Mouse (Mus musculus) spleen, adult 2 months (tissue): ENCODE measurements around the gene Cobll1. TPM values are rescaled to one million over a fixed set of nuclear protein-coding genes. Genes with fewer than 3 reads are reported as not detected.

Source experiments
- DNase-seq, 2 experiments: peaks; one replicate each; pipeline versions ENCODE4 v3.0.0 to v3.0.0-alpha.2; 2012 to 2021; ENCODE audit warnings: low spot score in 2 of 2, low read depth in 1 of 2
- H3K27ac ChIP-seq: fragments of 200-500 bp; 2 replicates; pipeline ENCODE4 v1.5.1; 2012; ENCODE audit warnings: low read length, inconsistent platforms; ENCODE audit not compliant: insufficient read depth
- H3K27me3 ChIP-seq: fragments of 200-500 bp; 2 replicates; pipeline ENCODE4 v1.6.1; 2012; ENCODE audit warnings: mild to moderate bottlenecking, moderate library complexity, low read length, inconsistent platforms; ENCODE audit not compliant: control insufficient read depth, insufficient read depth
- H3K36me3 ChIP-seq: fragments of 200-500 bp; 2 replicates; pipeline ENCODE4 v1.6.1; 2012; ENCODE audit warnings: mild to moderate bottlenecking, low read length, inconsistent platforms; ENCODE audit not compliant: control insufficient read depth, insufficient read depth
- H3K4me1 ChIP-seq: fragments of 200-500 bp; 2 replicates; pipeline ENCODE4 v1.6.1; 2011; ENCODE audit warnings: inconsistent platforms; ENCODE audit not compliant: control insufficient read depth, insufficient read depth, insufficient read length
- H3K4me3 ChIP-seq: fragments of 200-500 bp; 2 replicates; pipeline ENCODE4 v1.5.1; 2011; ENCODE audit warnings: mild to moderate bottlenecking, inconsistent platforms; ENCODE audit not compliant: insufficient read depth, insufficient read length; ENCODE audit errors: extremely low read depth
- CTCF ChIP-seq: fragments of 200-500 bp; IDR thresholded peaks from 2 replicates; pipeline ENCODE4 v1.5.1; 2011; ENCODE audit warnings: mild to moderate bottlenecking, inconsistent platforms; ENCODE audit not compliant: insufficient read depth, insufficient read length, insufficient replicate concordance; ENCODE audit errors: extremely low read depth
- POLR2A ChIP-seq: fragments of 200-500 bp; IDR thresholded peaks from 2 replicates; pipeline ENCODE4 v1.6.1; 2011; ENCODE audit warnings: low read depth, low read length, inconsistent platforms
- WGBS: fragments of 180-500 bp; shearing (Covaris S2); methylation state at CpG from one replicate; pipeline ENCODE4 v1.1.7; 2018; 5-methylcytosine and 5-hydroxymethylcytosine counted together
- polyA plus RNA-seq: library from polyadenylated mRNA; depleted of rRNA; stranded (reverse); fragments of >200 nt; gene quantifications from 2 replicates; pipeline ENCODE4 v1.2.3, GENCODE M21; 2012

Gene Cobll1
- polyA plus RNA-seq, 1 experiment = 5.4 TPM

DNA sequence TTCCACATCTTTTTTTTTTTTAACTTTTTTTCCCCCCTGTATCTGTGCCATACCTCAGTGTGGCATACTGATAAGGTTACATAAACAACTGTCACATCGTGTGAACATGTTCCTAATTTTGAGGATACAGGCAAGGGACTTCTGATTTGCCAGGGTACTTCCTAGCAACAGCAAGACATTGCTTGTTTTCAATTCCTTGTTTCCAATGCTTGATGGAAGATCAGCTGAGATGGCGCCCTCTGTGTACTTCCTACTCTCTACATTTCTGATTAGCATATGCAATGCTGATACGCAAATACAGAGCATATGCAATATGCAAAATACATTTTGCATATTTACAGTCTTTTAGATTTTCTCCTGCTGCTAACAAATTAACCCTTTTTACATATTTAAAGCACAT, 152.0 kb downstream of the Cobll1 start:
- Histone ChIP-seq H3K27me3 (no peaks in the 10 kb centered on the region), H3K27ac (no peak overlapping the region), H3K36me3 (peaks cover 2% of the 10 kb centered on the region; the same call in 1 of the 2 replicates), H3K4me1 (no peaks in the 10 kb centered on the region), H3K4me3 (no peak overlapping the region)
- TF ChIP-seq POLR2A (no peak), CTCF (no peak)
- DNase-seq = no peak
- WGBS = 88% methylated on average over 3 of the region's 3 CpGs

DNA sequence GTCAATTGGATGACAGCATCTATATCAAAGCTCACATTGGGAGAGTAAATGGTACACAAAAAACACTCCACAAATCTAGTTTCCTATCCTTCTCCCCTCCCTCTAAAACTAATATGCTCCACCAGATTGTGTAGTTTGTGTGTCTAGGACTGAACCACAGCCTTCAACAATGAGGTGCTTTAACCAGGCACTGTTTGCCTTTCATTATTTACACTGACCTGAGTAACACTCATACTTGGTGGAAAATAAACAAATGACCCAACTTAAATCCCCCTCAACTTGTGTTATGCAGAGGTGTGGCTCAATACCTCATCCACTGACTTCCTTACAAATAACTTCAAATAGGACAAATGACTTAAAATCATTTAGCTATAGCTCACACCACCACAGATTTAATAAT, 155.8 kb downstream of the Cobll1 start:
- no peak overlapping the region for H3K4me3 ChIP-seq
- H3K4me1 ChIP-seq = no peaks in the 10 kb centered on the region

DNA sequence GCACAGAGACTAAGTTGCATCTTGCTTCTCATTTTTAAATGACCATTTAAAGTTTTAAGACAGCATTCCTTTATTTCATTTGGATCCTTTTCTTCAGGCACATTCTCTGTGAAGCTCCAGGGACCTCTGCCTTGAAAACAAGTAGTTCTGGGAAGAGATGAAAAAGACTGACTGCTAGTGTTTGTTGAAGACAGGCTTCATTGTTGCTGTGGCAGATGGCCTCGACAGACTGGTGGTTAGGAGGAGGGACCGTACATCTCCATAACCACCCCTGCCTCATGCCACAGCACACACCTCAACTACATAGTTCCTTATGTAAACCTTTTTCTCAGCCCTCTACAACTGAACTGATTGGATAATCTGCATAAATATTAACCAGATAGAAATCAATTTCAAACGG, 161.7 kb downstream of the Cobll1 start:
- Histone ChIP-seq H3K27me3 (no peaks in the 10 kb centered on the region), H3K4me3 (no peak overlapping the region), H3K36me3 (no peaks in the 10 kb centered on the region), H3K27ac (no peak overlapping the region), H3K4me1 (no peaks in the 10 kb centered on the region; the same call in 1 of the 2 replicates)
- no peak for DNase-seq
- WGBS = 86% methylated on average over 3 of the region's 3 CpGs
- TF ChIP-seq POLR2A (no peak), CTCF (no peak)

More for the DNA sequence above, 155.8 kb downstream of the Cobll1 start:
- DNase-seq = no peak
- no peak overlapping the region for H3K27ac ChIP-seq
- H3K36me3 ChIP-seq = no peaks in the 10 kb centered on the region
- TF ChIP-seq CTCF = no peak
- no peak for TF ChIP-seq POLR2A
- no peaks in the 10 kb centered on the region for H3K27me3 ChIP-seq

GRCm38 (mm10) chr2:65075840-65076239, 163.4 kb downstream of the Cobll1 start:
- H3K4me1 ChIP-seq = no peaks in the 10 kb centered on the region; the same call in 1 of the 2 replicates
- DNase-seq = no peak
- TF ChIP-seq CTCF (no peak), POLR2A (no peak)
- no peaks in the 10 kb centered on the region for H3K36me3 ChIP-seq
- 90% methylated on average over 5 of the region's 5 CpGs for WGBS
- H3K4me3 ChIP-seq = no peak overlapping the region
- no peak overlapping the region for H3K27ac ChIP-seq
- no peaks in the 10 kb centered on the region for H3K27me3 ChIP-seq

- no peak overlapping the region for H3K4me3 ChIP-seq
- H3K4me1 ChIP-seq = no peaks in the 10 kb centered on the region; the same call in 1 of the 2 replicates
- H3K27me3 ChIP-seq = no peaks in the 10 kb centered on the region
- DNase-seq = no peak
- H3K36me3 ChIP-seq = no peaks in the 10 kb centered on the region
- WGBS = 91% methylated on average over 4 of the region's 4 CpGs
- H3K27ac ChIP-seq = no peak overlapping the region
- TF ChIP-seq CTCF (no peak), POLR2A (no peak)
Observed at GRCm38 (mm10) chr2:65075431-65075830, 163.8 kb downstream of the Cobll1 start.

- Histone ChIP-seq H3K27me3 (no peaks in the 10 kb centered on the region), H3K27ac (no peak overlapping the region), H3K4me3 (no peak overlapping the region), H3K4me1 (no peaks in the 10 kb centered on the region), H3K36me3 (no peaks in the 10 kb centered on the region)
- no peak for DNase-seq
- WGBS = 89% methylated on average over 3 of the region's 3 CpGs
- no peak for TF ChIP-seq POLR2A
- TF ChIP-seq CTCF = no peak
Observed at GRCm38 (mm10) chr2:65072205-65072604, 167.0 kb downstream of the Cobll1 start.

- no peaks in the 10 kb centered on the region for H3K27me3 ChIP-seq
- TF ChIP-seq CTCF (no peak), POLR2A (no peak)
Observed at GRCm38 (mm10) chr2:65053764-65054163, 185.4 kb downstream of the Cobll1 start.

More at GRCm38 (mm10) chr2:65053764-65054163, 185.4 kb downstream of the Cobll1 start:
- WGBS = 90% methylated on average over 2 of the region's 2 CpGs
- Histone ChIP-seq H3K4me1 (no peaks in the 10 kb centered on the region), H3K4me3 (no peak overlapping the region), H3K36me3 (no peaks in the 10 kb centered on the region), H3K27ac (no peak overlapping the region)
- no peak for DNase-seq
